Mouse (Mus musculus): ENCODE results near the gene Kcnn3. TPM values are rescaled to one million over a fixed set of nuclear protein-coding genes. Genes with fewer than 3 reads are reported as not detected.

Kcnn3 gene
- total RNA-seq (2023) = not detected

DNA sequence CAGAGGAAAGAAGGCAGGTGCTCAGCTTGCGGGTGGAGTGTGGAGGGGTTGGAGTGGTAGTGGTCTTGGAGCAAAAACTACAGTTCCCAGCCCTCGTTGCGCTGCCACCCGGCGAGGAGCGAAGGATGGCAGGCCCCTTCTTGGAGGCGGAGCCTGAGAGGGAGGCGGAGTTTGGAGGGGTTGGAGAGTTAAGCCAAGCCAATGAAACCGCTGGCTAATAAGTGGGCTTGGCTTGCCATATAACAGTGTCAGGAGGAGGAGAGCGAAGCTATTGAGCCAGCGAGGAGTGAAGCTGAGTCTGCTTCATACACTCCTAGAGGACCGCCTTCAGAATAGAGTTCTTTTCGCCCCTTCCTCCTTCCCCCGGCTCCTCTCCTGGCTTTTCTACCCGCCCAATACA lies at the start of gene Kcnn3:
Gene Kcnn3, plus strand, starts transcription at position 271 of the 400 bp plus-strand sequence.

DNA sequence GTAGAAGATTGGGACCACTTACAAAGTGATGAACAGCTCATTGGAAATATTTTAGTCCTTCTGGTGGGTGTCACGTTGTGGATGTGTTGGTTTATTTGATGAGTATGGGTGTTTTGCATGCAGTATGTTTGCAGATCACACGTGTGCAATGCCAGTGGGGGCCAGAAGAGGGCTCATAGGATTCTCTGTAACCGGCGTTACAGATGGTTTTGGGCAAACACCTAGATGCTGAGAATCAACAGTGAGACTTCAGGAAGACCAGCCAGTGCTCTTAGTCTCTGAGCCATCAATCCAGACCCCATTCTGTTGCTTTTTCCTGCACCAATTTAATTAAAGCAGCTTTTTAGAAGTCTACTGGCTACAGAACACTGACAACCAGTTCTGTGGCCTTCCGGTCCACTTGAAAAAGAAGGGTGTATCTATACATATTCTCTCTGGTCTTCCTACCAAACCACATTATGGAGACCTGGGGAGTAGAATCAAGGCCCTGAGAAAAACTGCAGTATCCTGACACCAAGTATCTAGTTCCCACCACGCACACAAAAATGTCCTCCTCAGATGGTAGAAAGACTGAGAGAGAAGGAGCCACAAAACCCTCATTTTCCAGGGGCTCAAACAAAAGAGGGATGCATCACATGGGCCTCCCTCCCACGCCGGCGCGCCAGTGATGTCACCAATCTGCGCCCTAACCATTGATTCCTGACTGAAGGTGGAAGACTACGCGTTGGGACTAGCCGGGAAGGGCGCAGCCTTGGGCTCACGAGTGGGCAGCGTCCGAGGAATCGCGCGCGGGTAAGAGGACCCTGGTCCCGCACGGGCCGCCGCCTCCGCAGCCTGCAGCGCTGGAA lies 194.6 kb downstream of the Kcnn3 start, which contains the start of gene Adar:
Gene Adar, plus strand, starts transcription at position 664 of the 848 bp plus-strand sequence.

Other genes starting within 250 kb of the Kcnn3 start
- gene Slc50a1, start 249.6 kb upstream of the Kcnn3 start, total RNA-seq (2023) = 113 TPM
- 0.41 TPM for gene Efna1, start 239.0 kb upstream of the Kcnn3 start, total RNA-seq (2023)
- not detected for gene Efna3, start 197.2 kb upstream of the Kcnn3 start, total RNA-seq (2023)
- not detected for gene Efna4, start 182.1 kb upstream of the Kcnn3 start, total RNA-seq (2023)
- 19.3 TPM for gene Adam15, start 170.2 kb upstream of the Kcnn3 start, total RNA-seq (2023)
- 0.24 TPM for gene Dcst2, start 158.2 kb upstream of the Kcnn3 start, total RNA-seq (2023)
- gene Dcst1, start 154.9 kb upstream of the Kcnn3 start, total RNA-seq (2023) = not detected
- 111 TPM for gene Zbtb7b, start 125.4 kb upstream of the Kcnn3 start, total RNA-seq (2023)
- not detected for gene Lenep, start 117.4 kb upstream of the Kcnn3 start, total RNA-seq (2023)
- 29.4 TPM for gene Flad1, start 108.3 kb upstream of the Kcnn3 start, total RNA-seq (2023)
- 2.8 TPM for gene Cks1b, start 101.8 kb upstream of the Kcnn3 start, total RNA-seq (2023)
- 96.2 TPM for gene Shc1, start 101.7 kb upstream of the Kcnn3 start, total RNA-seq (2023)
- gene Pygo2, start 90.0 kb upstream of the Kcnn3 start, total RNA-seq (2023) = 54.1 TPM
- gene Pbxip1, start 83.5 kb upstream of the Kcnn3 start, total RNA-seq (2023) = 115 TPM
- gene Pmvk, start 65.6 kb upstream of the Kcnn3 start, total RNA-seq (2023) = 8.2 TPM
- gene Adar, start 194.9 kb downstream of the Kcnn3 start, total RNA-seq (2023) = 152 TPM
- gene Chrnb2, start 244.5 kb downstream of the Kcnn3 start, total RNA-seq (2023) = 2.7 TPM